Mouse (Mus musculus): Measurements from ENCODE around the gene Zdhhc18. TPM values are rescaled to one million over a fixed set of nuclear protein-coding genes. Genes with fewer than 3 reads are reported as not detected.

Zdhhc18 gene
- total RNA-seq, 2 experiments from 2014 or later = 18.2 to 26.4 TPM

GRCm38 (mm10) chr4:133577983-133578382, 72.0 kb downstream of the Zdhhc18 start:
- intact Hi-C loops (cut with DNase I; ENCODE audit: low total_unique reads) = no loop called here
- no peak for DNase-seq

GRCm38 (mm10) chr4:133574843-133575202, 75.1 kb downstream of the Zdhhc18 start:
- no peak for DNase-seq

GRCm38 (mm10) chr4:133574070-133574842, 75.7 kb downstream of the Zdhhc18 start, which contains the start of gene Gpatch3:
Gpatch3 (plus strand) TSS chr4:133574745.
- peak; percentile 91 for DNase-seq
- intact Hi-C loops (cut with DNase I; ENCODE audit: low total_unique reads) = no loop called here

More at GRCm38 (mm10) chr4:133574843-133575202, 75.1 kb downstream of the Zdhhc18 start:
- intact Hi-C loops (cut with DNase I; ENCODE audit: low total_unique reads) = no loop called here

- intact Hi-C loops (cut with DNase I; ENCODE audit: low total_unique reads) = no loop called here
These were observed 79.9 kb downstream of the Zdhhc18 start for GRCm38 (mm10) chr4:133570066-133570466.

GRCm38 (mm10) chr4:133569291-133570065, 80.5 kb downstream of the Zdhhc18 start:
- no peak for DNase-seq
- intact Hi-C loops (cut with DNase I; ENCODE audit: low total_unique reads) = no loop called here

More at GRCm38 (mm10) chr4:133570066-133570466, 79.9 kb downstream of the Zdhhc18 start:
- DNase-seq = no peak

- intact Hi-C loops (cut with DNase I; ENCODE audit: low total_unique reads) = no loop called here
- DNase-seq = no peak
These were observed 82.7 kb downstream of the Zdhhc18 start for GRCm38 (mm10) chr4:133567251-133567650.

GRCm38 (mm10) chr4:133563123-133563571, 86.8 kb downstream of the Zdhhc18 start:
- DNase-seq = no peak
- intact Hi-C loops (cut with DNase I; ENCODE audit: low total_unique reads) = no loop called here

GRCm38 (mm10) chr4:133561622-133562021, 88.3 kb downstream of the Zdhhc18 start:
- intact Hi-C loops (cut with DNase I; ENCODE audit: low total_unique reads) = no loop called here
- DNase-seq = no peak

GRCm38 (mm10) chr4:133559846-133560245, 90.1 kb downstream of the Zdhhc18 start:
- no peak for DNase-seq
- intact Hi-C loops (cut with DNase I; ENCODE audit: low total_unique reads) = no loop called here

- no peak for DNase-seq
- intact Hi-C loops (cut with DNase I; ENCODE audit: low total_unique reads) = no loop called here
These were observed 92.8 kb downstream of the Zdhhc18 start for GRCm38 (mm10) chr4:133557041-133557717.

Small RNAs within 50 kb of the gene (microRNA-seq; reads per million reads assigned to microRNA genes)
- gene Gm23158 = 0 reads per million in 2 experiments

Other genes with a start within 250 kb of the Zdhhc18 start
- 1 to 10 TPM in 1 of 2 experiments, under 1 TPM in 1; 0.21 to 1.0 TPM for gene Tent5b, start 170.0 kb downstream of the Zdhhc18 start, total RNA-seq (2021)
- 1 to 10 TPM; 1.1 to 1.7 TPM for gene Trnp1, start 151.6 kb downstream of the Zdhhc18 start, total RNA-seq (2021)
- gene Kdf1, start 131.2 kb downstream of the Zdhhc18 start, total RNA-seq (2021) = not detected
- gene Nudc, start 104.2 kb downstream of the Zdhhc18 start, total RNA-seq (2021) = 10 to 100 TPM; 49.4 to 51.3 TPM
- gene Nr0b2, start 96.8 kb downstream of the Zdhhc18 start, total RNA-seq (2021) = not detected
- 1 to 10 TPM; 2.3 to 4.2 TPM for gene Gpatch3, start 75.4 kb downstream of the Zdhhc18 start, total RNA-seq (2021)
- 1 to 10 TPM; 5.1 to 5.4 TPM for gene Gpn2, start 65.8 kb downstream of the Zdhhc18 start, total RNA-seq (2021)
- 1 to 10 TPM; 1.4 to 1.6 TPM for gene Sfn, start 48.0 kb downstream of the Zdhhc18 start, total RNA-seq (2021)
- 1 to 10 TPM; 9.4 to 9.9 TPM for gene Pigv, start 22.5 kb upstream of the Zdhhc18 start, total RNA-seq (2021)
- 10 to 100 TPM; 22.3 to 27.3 TPM for gene Arid1a, start 106.6 kb upstream of the Zdhhc18 start, total RNA-seq (2021)
- gene Rps6ka1, start 237.6 kb upstream of the Zdhhc18 start, total RNA-seq (2021) = 1 to 10 TPM; 5.0 to 5.4 TPM